In genomic region chr16:38462161-38462560, GRCm38 (mm10) we compare ENCODE assay signal across 22 mouse cellular contexts. TPM values are rescaled to one million over a fixed set of nuclear protein-coding genes. Genes with fewer than 3 reads are reported as not detected.
DNase-seq lines count a peak whose midpoint lies in the region; ATAC-seq and TF ChIP-seq lines count a peak whose summit lies in the region.
"Had no signal": no experiment of that assay in that cellular context is flagged by ENCODE, and none has a peak within 500 bp of the region (broad histone marks: within the 10 kb centered on the region; RNA-seq: fewer than 3 reads in every experiment).

No protein-coding gene starts in this region.

- no peaks in the 10 kb centered on the region for H3K27me3 ChIP-seq in liver, postnatal 0 days (ENCODE audit: insufficient read depth, low read length)
- H3K27me3 ChIP-seq in spleen, adult 2 months (ENCODE audit: control insufficient read depth, insufficient read depth, low read length), result no peaks in the 10 kb centered on the region
- H3K27me3 ChIP-seq: embryonic facial prominence, embryonic 12.5 days; forebrain, embryonic 13.5 days; forebrain, embryonic 15.5 days; Patski had no signal

- no peaks in the 10 kb centered on the region for H3K9me3 ChIP-seq in liver, postnatal 0 days (ENCODE audit: low read length)
- H3K9me3 ChIP-seq: embryonic facial prominence, embryonic 10.5 days; embryonic facial prominence, embryonic 12.5 days; forebrain, embryonic 13.5 days; forebrain, embryonic 15.5 days; G1E had no signal

- no peaks in the 10 kb centered on the region for H3K36me3 ChIP-seq in liver, postnatal 0 days (replicated peaks; ENCODE audit: insufficient read depth, low read length)
- H3K36me3 ChIP-seq in spleen, adult 2 months (ENCODE audit: control insufficient read depth, insufficient read depth, low read length), result no peaks in the 10 kb centered on the region
- H3K36me3 ChIP-seq: embryonic facial prominence, embryonic 10.5 days; embryonic facial prominence, embryonic 12.5 days; forebrain, embryonic 15.5 days had no signal

- TF ChIP-seq CTCF in liver, postnatal 0 days (IDR thresholded peaks at IDR 0.05; ENCODE audit: low read depth), result no peak
- no peak for TF ChIP-seq CTCF in spleen, adult 2 months (IDR thresholded peaks at IDR 0.05; ENCODE audit: extremely low read depth, insufficient read depth, insufficient read length, insufficient replicate concordance)

- TF ChIP-seq EP300 in liver, postnatal 0 days (IDR thresholded peaks at IDR 0.05; ENCODE audit: low read depth), result no peak

- DNase-seq in liver, postnatal 0 days, result no peak
- DNase-seq in liver, result no peak
- no peak for DNase-seq in spleen, adult 2 months (ENCODE audit: low read depth in 1 of 2, low spot score in 2 of 2)
- no peak for DNase-seq in spleen, adult 18-20 months
- peak; percentile 28 for DNase-seq in induced T-regulatory cell, adult 2 months (ENCODE audit: low read depth)
- no peak for DNase-seq in thymus, postnatal 0 days (ENCODE audit: low spot score)
- no peak for DNase-seq in left cerebral cortex, adult 9 months (ENCODE audit: low spot score in 2 of 2)
- DNase-seq: adrenal gland, adult 8-10 months; adrenal gland, postnatal 14 days; adrenal gland, postnatal 36 days; cerebellum, adult 11-12 months; cerebellum, adult 2 months; cerebellum, adult 9-10 months; cerebellum, postnatal 10 days; cerebellum, postnatal 25 days had no signal

- WGBS in liver, postnatal 0 days (ENCODE audit: insufficient replicate concordance), result 60% methylated on average over 7 of the region's 7 CpGs
- WGBS in spleen, adult 2 months, result 41% methylated on average over 7 of the region's 7 CpGs

- ATAC-seq in liver, postnatal 0 days, result no peak
- ATAC-seq: activated CD4-positive, CD25-positive, alpha-beta regulatory T cell, adult 4 months; forebrain, embryonic 13.5 days; forebrain, embryonic 15.5 days; Patski had no signal

- peak overlapping the region; percentile 42; the same call in 1 of the 2 replicates for H3K4me2 ChIP-seq in liver, postnatal 0 days (ENCODE audit: low read depth, low read length)
- H3K4me2 ChIP-seq: embryonic facial prominence, embryonic 12.5 days; forebrain, embryonic 13.5 days; forebrain, embryonic 15.5 days had no signal

- H3K27ac ChIP-seq in liver, postnatal 0 days (ENCODE audit: low read depth), result peak overlapping the region; percentile 44; the same call in 1 of the 2 replicates
- H3K27ac ChIP-seq in spleen, adult 2 months (ENCODE audit: insufficient read depth, low read length), result peak overlapping the region; percentile 37; the same call in 1 of the 2 replicates
- H3K27ac ChIP-seq: embryonic facial prominence, embryonic 10.5 days; embryonic facial prominence, embryonic 12.5 days; forebrain, embryonic 13.5 days; forebrain, embryonic 15.5 days had no signal

- H3K4me3 ChIP-seq in liver, postnatal 0 days (ENCODE audit: low read depth, low read length), result no peak overlapping the region
- H3K4me3 ChIP-seq in spleen, adult 2 months (ENCODE audit: extremely low read depth, insufficient read depth, insufficient read length), result no peak overlapping the region
- H3K4me3 ChIP-seq: embryonic facial prominence, embryonic 10.5 days; embryonic facial prominence, embryonic 12.5 days; forebrain, embryonic 13.5 days; forebrain, embryonic 15.5 days had no signal

- no peak overlapping the region for H3K9ac ChIP-seq in liver, postnatal 0 days (replicated peaks)
- H3K9ac ChIP-seq: embryonic facial prominence, embryonic 12.5 days; forebrain, embryonic 13.5 days; forebrain, embryonic 15.5 days had no signal

- no peak for TF ChIP-seq POLR2A in spleen, adult 2 months (IDR thresholded peaks at IDR 0.05; ENCODE audit: low read depth, low read length)

- H3K4me1 ChIP-seq in liver, postnatal 0 days (ENCODE audit: insufficient read depth), result peaks cover 13% of the 10 kb centered on the region
- H3K4me1 ChIP-seq in spleen, adult 2 months (ENCODE audit: control insufficient read depth, insufficient read depth, insufficient read length), result peaks cover 15% of the 10 kb centered on the region; the same call in 1 of the 2 replicates
- H3K4me1 ChIP-seq: embryonic facial prominence, embryonic 10.5 days; embryonic facial prominence, embryonic 12.5 days; forebrain, embryonic 13.5 days; forebrain, embryonic 15.5 days had no signal

RNA-seq across cellular contexts. Expression of gene Cd80, which starts 6.8 kb away (rescaled TPM):
- 0.13 and 0.15 TPM in 2 replicates for polyA plus RNA-seq in liver, postnatal 0 days (2015; fragmentation: Nextera tagmentation; extraction: Ambion mirVana)
- 1.8 and 2.0 TPM in 2 replicates for polyA plus RNA-seq in spleen, adult 2 months (2012; rRNA removed)
- polyA plus RNA-seq in thymus, postnatal 0 days (2015; fragmentation: Nextera tagmentation; extraction: Ambion mirVana), result 0.72 and 0.82 TPM in 2 replicates

RNA-seq across cellular contexts. Expression of gene Adprh, which starts 9.7 kb away (rescaled TPM):
- 17.9 and 22.2 TPM in 2 replicates for polyA plus RNA-seq in liver, postnatal 0 days (2015; fragmentation: Nextera tagmentation; extraction: Ambion mirVana)
- polyA plus RNA-seq in spleen, adult 2 months (2012; rRNA removed), result 39.9 and 47.4 TPM in 2 replicates
- polyA plus RNA-seq in thymus, postnatal 0 days (2015; fragmentation: Nextera tagmentation; extraction: Ambion mirVana), result 90.2 and 91.5 TPM in 2 replicates

RNA-seq across cellular contexts. Expression of gene Pla1a, which starts 29.2 kb away (rescaled TPM):
- polyA plus RNA-seq in liver, postnatal 0 days (2015; fragmentation: Nextera tagmentation; extraction: Ambion mirVana), result 49.8 and 55.8 TPM in 2 replicates
- polyA plus RNA-seq in spleen, adult 2 months (2012; rRNA removed), result 0.54 and 0.88 TPM in 2 replicates
- polyA plus RNA-seq in thymus, postnatal 0 days (2015; fragmentation: Nextera tagmentation; extraction: Ambion mirVana), result 2.2 and 2.8 TPM in 2 replicates
- polyA plus RNA-seq: activated CD4-positive, CD25-positive, alpha-beta regulatory T cell, adult 4 months; embryonic facial prominence, embryonic 10.5 days; G1E had no signal

Comparison
In these comparisons a context has a peak if more than half of its experiments do, and no peak if none do; other contexts are left out.
1. RNA of gene Pla1a, which starts 29.2 kb away (polyA plus RNA-seq): 49.8 to 55.8 TPM in liver, postnatal 0 days; 2.2 to 2.8 TPM in thymus, postnatal 0 days and 0.54 to 0.88 TPM in spleen, adult 2 months; every median in the first group is over 10 times any median in the second.